Mouse (Mus musculus): ENCODE data around the gene Dpf3. TPM values are rescaled to one million over a fixed set of nuclear protein-coding genes. Genes with fewer than 3 reads are reported as not detected.

Dpf3 gene
- polyA plus RNA-seq, 1 experiment from 2014 or later: 10.5 TPM

GRCm38 (mm10) chr12:83424086-83424719 is 63.3 kb downstream of the Dpf3 start:
- no peaks in the 10 kb centered on the region for H3K36me3 ChIP-seq
- WGBS: 77% methylated on average over 12 of the region's 12 CpGs
- DNase-seq (ENCODE audit: low spot score): no peak

DNA sequence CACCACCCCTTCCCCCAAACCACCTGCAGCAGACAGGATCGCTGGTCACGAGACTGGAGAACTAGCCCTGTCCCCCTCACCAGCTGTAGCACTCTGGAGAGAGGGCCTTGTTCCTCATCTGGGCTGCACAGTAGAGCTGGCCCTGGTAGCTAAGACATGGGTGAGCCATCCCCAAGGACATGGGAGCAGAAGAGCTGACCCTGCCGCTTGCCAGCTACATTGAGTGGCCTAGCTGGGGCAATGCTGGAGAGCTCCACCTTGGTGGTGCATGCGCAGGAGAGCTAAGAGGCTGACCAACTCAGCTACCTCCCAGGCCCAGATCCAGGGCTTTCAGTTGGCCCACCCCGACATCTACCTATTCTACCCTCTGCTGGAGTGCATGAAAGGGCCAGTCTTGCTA is 67.2 kb downstream of the Dpf3 start:
- 0 out of 2 replicates have a peak, but pooled peaks cover 3% of the 10 kb centered on the region for H3K9me3 ChIP-seq
- H3K27me3 ChIP-seq (ENCODE audit: insufficient read depth, poor library complexity, severe bottlenecking): no peaks in the 10 kb centered on the region
- 90% methylated on average over 5 of the region's 5 CpGs for WGBS
- no peak for DNase-seq (ENCODE audit: low spot score)
- no peak overlapping the region for H3K27ac ChIP-seq
- no peaks in the 10 kb centered on the region; the same call in 1 of the 2 replicates for H3K4me1 ChIP-seq (replicated peaks)
- no peaks in the 10 kb centered on the region for H3K36me3 ChIP-seq
- no peak overlapping the region for H3K4me3 ChIP-seq

More at GRCm38 (mm10) chr12:83424086-83424719, 63.3 kb downstream of the Dpf3 start:
- H3K27me3 ChIP-seq (ENCODE audit: insufficient read depth, poor library complexity, severe bottlenecking): no peaks in the 10 kb centered on the region
- H3K4me3 ChIP-seq: no peak overlapping the region
- 0 out of 2 replicates have a peak, but pooled peaks cover 3% of the 10 kb centered on the region for H3K9me3 ChIP-seq
- no peak overlapping the region for H3K27ac ChIP-seq
- peaks cover 28% of the 10 kb centered on the region for H3K4me1 ChIP-seq (replicated peaks)

- no peaks in the 10 kb centered on the region for H3K9me3 ChIP-seq
- peaks cover 5% of the 10 kb centered on the region; the same call in 1 of the 2 replicates for H3K27me3 ChIP-seq (ENCODE audit: insufficient read depth, poor library complexity, severe bottlenecking)
- peaks cover 15% of the 10 kb centered on the region for H3K4me1 ChIP-seq (replicated peaks)
- no peaks in the 10 kb centered on the region for H3K36me3 ChIP-seq
- no peak for DNase-seq (ENCODE audit: low spot score)
- WGBS: 85% methylated on average over 4 of the region's 4 CpGs
- no peak overlapping the region for H3K27ac ChIP-seq
- H3K4me3 ChIP-seq: no peak overlapping the region
These were observed 72.3 kb downstream of the Dpf3 start for GRCm38 (mm10) chr12:83415207-83415606.

- Histone ChIP-seq H3K27me3 (ENCODE audit: insufficient read depth, poor library complexity, severe bottlenecking) (peaks cover 5% of the 10 kb centered on the region; the same call in 1 of the 2 replicates), H3K4me1 (replicated peaks) (peaks cover 15% of the 10 kb centered on the region), H3K4me3 (no peak overlapping the region), H3K36me3 (no peaks in the 10 kb centered on the region), H3K9me3 (no peaks in the 10 kb centered on the region), H3K27ac (no peak overlapping the region)
- 86% methylated on average over 5 of the region's 5 CpGs for WGBS
- no peak for DNase-seq (ENCODE audit: low spot score)
These were observed 73.8 kb downstream of the Dpf3 start for GRCm38 (mm10) chr12:83413684-83414083.

DNA sequence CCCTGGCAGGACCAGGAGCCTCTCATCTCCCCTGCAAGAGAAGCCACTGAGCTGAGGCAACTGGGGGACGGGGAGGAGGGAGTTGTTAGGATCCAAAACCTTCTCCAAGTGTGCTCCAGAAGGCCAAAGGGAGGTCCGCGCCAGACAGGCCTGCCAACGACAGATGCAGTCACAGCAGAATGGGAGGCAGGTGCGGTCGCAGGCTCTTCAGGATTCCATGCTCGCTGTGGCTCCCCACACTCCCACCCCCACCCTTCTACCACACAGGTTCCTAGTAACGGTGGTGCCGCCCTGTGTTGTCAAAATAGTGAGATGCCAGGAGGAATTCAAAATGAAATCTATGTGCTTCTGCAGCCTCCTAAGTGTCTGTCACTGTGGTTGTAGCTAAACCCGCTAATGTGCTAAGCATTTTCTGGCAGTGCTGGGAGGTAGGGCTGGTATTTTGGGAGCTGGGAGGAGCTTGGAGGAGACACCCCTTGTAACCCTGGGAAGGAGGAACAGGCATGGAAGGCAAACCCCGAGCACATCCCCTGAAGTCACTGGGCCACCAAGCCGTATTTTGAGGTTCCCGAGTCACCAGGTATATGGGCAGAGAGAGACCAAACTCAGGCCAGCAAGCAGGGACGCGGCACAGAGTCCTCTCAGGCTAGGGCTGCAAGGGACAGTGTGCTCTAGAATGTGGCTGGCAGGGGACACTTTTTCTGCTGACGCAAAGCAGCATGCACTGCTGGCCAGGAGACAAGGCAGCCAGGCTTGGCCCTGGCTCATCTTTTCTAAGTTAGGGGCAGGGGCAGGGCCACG is 75.6 kb downstream of the Dpf3 start:
- H3K36me3 ChIP-seq: no peaks in the 10 kb centered on the region
- H3K9me3 ChIP-seq: no peaks in the 10 kb centered on the region
- DNase-seq (ENCODE audit: low spot score): no peak
- peaks cover 15% of the 10 kb centered on the region for H3K4me1 ChIP-seq (replicated peaks)
- 63% methylated on average over 17 of the region's 17 CpGs for WGBS
- no peak overlapping the region for H3K27ac ChIP-seq
- no peak overlapping the region for H3K4me3 ChIP-seq
- peaks cover 5% of the 10 kb centered on the region; the same call in 1 of the 2 replicates for H3K27me3 ChIP-seq (ENCODE audit: insufficient read depth, poor library complexity, severe bottlenecking)

DNA sequence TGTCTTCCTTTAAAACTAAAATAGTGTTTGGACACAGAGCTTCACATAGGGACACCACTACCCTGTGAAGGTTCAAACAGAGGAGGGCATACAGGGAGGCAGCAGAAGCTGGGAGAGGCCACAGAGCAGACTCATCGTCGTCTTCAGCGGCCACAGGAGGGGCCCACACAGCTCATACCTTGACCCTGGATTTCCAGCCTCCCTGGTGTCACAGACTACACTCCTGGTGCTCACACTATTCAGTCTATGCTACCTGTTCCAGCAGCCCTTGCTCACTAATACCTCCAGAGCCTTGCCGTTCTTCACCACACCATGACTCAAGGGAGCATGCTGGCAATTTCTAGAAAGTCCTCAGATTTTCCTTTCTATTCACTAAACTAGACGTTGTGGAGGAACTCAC is 76.5 kb downstream of the Dpf3 start:
- DNase-seq (ENCODE audit: low spot score): no peak
- H3K4me3 ChIP-seq: no peak overlapping the region
- 76% methylated on average over 5 of the region's 5 CpGs for WGBS
- no peaks in the 10 kb centered on the region for H3K9me3 ChIP-seq
- H3K4me1 ChIP-seq (replicated peaks): peaks cover 15% of the 10 kb centered on the region
- H3K27ac ChIP-seq: no peak overlapping the region
- H3K27me3 ChIP-seq (ENCODE audit: insufficient read depth, poor library complexity, severe bottlenecking): peaks cover 5% of the 10 kb centered on the region; the same call in 1 of the 2 replicates
- H3K36me3 ChIP-seq: no peaks in the 10 kb centered on the region

DNA sequence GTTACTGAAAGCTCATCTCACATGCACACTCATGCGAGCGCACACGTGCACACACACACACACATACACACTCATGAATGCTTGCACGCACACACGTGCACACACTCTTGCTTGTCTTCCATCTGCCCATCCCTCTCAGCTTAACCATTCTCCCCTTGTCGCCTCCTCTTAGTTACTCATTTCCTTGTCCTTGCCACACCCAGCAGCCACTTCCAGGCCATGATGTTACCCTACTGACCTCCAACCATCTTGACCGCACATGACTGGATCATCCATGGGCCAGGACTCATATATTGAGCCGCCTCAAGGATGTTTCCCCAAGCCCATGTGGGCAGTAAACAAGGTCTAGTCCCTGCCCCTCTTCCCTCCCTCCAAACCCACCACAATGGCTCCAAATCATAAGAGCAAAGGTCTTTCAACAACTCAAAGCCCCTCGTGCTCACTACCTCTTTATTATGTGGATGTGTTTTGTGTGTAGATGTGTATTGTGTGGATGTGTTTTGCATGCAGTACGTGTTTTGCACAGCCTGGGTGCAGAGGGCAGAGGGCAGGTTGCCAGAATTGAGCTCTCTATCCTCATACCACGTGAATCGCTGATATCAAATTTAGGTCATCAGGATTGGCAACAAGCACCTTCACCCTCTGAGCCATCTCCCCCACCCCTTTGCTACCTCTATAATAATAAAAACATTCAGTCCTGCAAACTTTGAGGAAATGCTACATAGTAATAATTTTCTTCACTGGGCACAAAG is 82.0 kb downstream of the Dpf3 start:
- H3K27me3 ChIP-seq (ENCODE audit: insufficient read depth, poor library complexity, severe bottlenecking): no peaks in the 10 kb centered on the region
- WGBS: 91% methylated on average over 12 of the region's 12 CpGs
- no peak overlapping the region for H3K27ac ChIP-seq
- H3K36me3 ChIP-seq: no peaks in the 10 kb centered on the region
- 0 out of 2 replicates have a peak, but pooled peaks cover 6% of the 10 kb centered on the region for H3K4me1 ChIP-seq (replicated peaks)
- no peak overlapping the region for H3K4me3 ChIP-seq
- DNase-seq (ENCODE audit: low spot score): no peak
- H3K9me3 ChIP-seq: no peaks in the 10 kb centered on the region

DNA sequence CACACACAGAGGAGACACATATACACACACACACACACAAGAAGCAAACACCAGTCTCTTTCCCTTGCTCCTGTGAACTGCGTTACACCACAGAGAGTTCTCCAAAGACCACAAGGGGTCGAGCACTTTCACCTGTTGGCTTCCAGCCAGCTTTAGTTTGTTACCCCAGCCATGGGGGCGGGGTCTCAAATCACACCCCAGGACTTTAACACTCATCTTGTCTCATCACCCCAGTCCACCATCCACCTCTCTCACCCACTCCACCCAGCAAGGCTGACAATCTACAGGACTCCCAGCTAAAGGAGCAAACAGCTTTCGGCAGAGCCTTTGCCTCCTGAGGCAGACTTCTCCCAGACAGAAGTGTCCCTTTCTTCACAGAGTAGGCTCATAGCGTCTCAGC is 85.2 kb downstream of the Dpf3 start:
- Histone ChIP-seq H3K36me3 (no peaks in the 10 kb centered on the region), H3K27ac (no peak overlapping the region), H3K4me1 (replicated peaks) (0 out of 2 replicates have a peak, but pooled peaks cover 6% of the 10 kb centered on the region), H3K9me3 (no peaks in the 10 kb centered on the region), H3K4me3 (no peak overlapping the region), H3K27me3 (ENCODE audit: insufficient read depth, poor library complexity, severe bottlenecking) (no peaks in the 10 kb centered on the region)
- no peak for DNase-seq (ENCODE audit: low spot score)
- WGBS: 74% methylated on average over 5 of the region's 5 CpGs

DNA sequence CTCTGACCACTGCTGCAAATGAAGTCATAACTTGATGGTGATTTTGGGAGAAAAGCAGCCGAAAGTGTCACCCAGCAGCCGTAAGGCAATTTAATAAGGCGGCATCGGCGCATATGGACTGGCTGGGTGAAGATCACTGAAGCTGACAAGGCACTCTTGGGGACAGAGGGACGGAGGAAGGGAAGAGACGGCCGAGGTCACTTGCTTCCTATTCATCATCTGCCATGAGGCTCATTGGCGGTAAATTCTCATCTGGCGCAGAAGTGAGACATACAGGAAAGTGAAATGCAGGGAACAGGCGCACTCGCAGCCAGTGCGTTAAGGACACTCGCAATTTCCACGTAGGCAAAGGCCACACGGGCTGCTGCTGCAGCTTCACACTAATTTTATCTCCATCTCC is 95.5 kb downstream of the Dpf3 start:
- Histone ChIP-seq H3K9me3 (no peaks in the 10 kb centered on the region), H3K4me3 (no peak overlapping the region), H3K4me1 (replicated peaks) (peaks cover 19% of the 10 kb centered on the region), H3K36me3 (no peaks in the 10 kb centered on the region), H3K27me3 (ENCODE audit: insufficient read depth, poor library complexity, severe bottlenecking) (no peaks in the 10 kb centered on the region), H3K27ac (no peak overlapping the region)
- DNase-seq (ENCODE audit: low spot score): no peak
- WGBS: 89% methylated on average over 16 of the region's 16 CpGs

- whole genome bisulfite sequencing: 38% methylated on average over 3 of the region's 3 CpGs
- Histone ChIP-seq H3K27ac (no peak overlapping the region), H3K4me1 (replicated peaks) (peaks cover 28% of the 10 kb centered on the region), H3K4me3 (no peak overlapping the region), H3K27me3 (ENCODE audit: insufficient read depth, poor library complexity, severe bottlenecking) (no peaks in the 10 kb centered on the region), H3K9me3 (no peaks in the 10 kb centered on the region), H3K36me3 (no peaks in the 10 kb centered on the region)
- no peak for DNase-seq (ENCODE audit: low spot score)
These were observed 100.0 kb downstream of the Dpf3 start for GRCm38 (mm10) chr12:83387554-83387953.

DNA sequence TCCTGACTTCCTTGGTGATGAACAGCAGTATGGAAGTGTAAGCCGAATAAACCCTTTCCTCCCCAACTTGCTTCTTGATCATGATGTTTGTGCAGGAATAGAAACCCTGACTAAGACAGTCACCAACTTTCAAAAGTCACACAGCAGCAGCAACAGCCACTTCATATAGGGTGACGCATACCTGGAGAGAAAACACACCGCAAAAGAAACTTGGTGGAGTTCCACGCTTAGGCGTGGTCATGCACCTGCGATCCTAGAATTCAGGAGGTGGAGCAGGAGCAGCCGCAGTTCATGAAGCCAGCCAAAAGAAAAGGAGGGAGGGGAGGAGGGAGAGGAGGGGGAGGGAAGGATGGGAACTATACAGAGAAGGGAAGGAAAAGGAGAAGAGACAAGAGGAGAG is 106.4 kb downstream of the Dpf3 start:
- no peak for DNase-seq (ENCODE audit: low spot score)

GRCm38 (mm10) chr12:83380016-83380415 is 107.5 kb downstream of the Dpf3 start:
- Histone ChIP-seq H3K27me3 (ENCODE audit: insufficient read depth, poor library complexity, severe bottlenecking) (no peaks in the 10 kb centered on the region), H3K4me3 (no peak overlapping the region), H3K36me3 (no peaks in the 10 kb centered on the region), H3K27ac (no peak overlapping the region), H3K9me3 (no peaks in the 10 kb centered on the region), H3K4me1 (replicated peaks) (peaks cover 34% of the 10 kb centered on the region)
- DNase-seq (ENCODE audit: low spot score): no peak
- WGBS: 60% methylated on average over 3 of the region's 3 CpGs

More for the DNA sequence above, 106.4 kb downstream of the Dpf3 start:
- no peaks in the 10 kb centered on the region for H3K9me3 ChIP-seq
- H3K4me3 ChIP-seq: no peak overlapping the region
- no peaks in the 10 kb centered on the region for H3K36me3 ChIP-seq
- H3K27ac ChIP-seq: no peak overlapping the region
- 89% methylated on average over 7 of the region's 7 CpGs for WGBS
- H3K4me1 ChIP-seq (replicated peaks): peaks cover 34% of the 10 kb centered on the region
- no peaks in the 10 kb centered on the region for H3K27me3 ChIP-seq (ENCODE audit: insufficient read depth, poor library complexity, severe bottlenecking)

All from hindbrain, embryonic 10.5 days (tissue).